Mouse (Mus musculus): ENCODE measurements at regions not wholly inside any gene's neighbourhood (a gene's known extent, or its start where the extent isn't known, plus 50 kb on each side); places are given as distances from the start of the nearest gene placed in this dataset.

DNA sequence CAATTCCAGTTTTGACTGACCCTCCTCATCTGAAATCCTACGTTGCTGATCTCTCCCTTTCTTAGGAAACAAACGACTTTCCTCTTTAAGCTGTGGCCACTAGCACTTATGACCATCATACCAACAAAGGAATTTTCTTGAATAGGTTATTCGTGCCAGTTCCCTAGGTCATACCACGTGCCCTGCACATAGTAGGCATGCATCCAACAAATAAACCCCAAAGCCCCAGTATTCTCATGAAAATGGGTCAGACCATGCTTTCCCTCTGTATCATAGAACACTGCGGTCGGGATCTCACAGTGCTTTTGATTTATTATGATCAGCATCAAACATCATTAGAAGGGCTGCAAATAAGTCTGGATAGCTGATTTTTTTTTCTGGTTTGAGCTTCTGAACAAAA lies 139.4 kb downstream of the Emp1 start:
- no peak for TF ChIP-seq POLR2AphosphoS2 (IDR thresholded peaks at IDR 0.05; ENCODE audit: low read length)
- TF ChIP-seq CTCF (IDR thresholded peaks at IDR 0.05 in 2 of 3, conservative IDR thresholded peaks at IDR 0.05 in 1 of 3; ENCODE audit: control insufficient read depth in 1 of 3, insufficient read depth in 1 of 3, low read depth in 2 of 3, low read length in 3 of 3, poor library complexity in 1 of 3, severe bottlenecking in 1 of 3) = no peak
- TF ChIP-seq MAZ (IDR thresholded peaks at IDR 0.05; ENCODE audit: low read depth, low read length) = no peak
- TF ChIP-seq JUND (IDR thresholded peaks at IDR 0.05; ENCODE audit: low read depth, low read length) = no peak
- no peak for TF ChIP-seq SMC3 (IDR thresholded peaks at IDR 0.05; ENCODE audit: low read depth, low read length)
- TF ChIP-seq ETS1 (IDR thresholded peaks at IDR 0.05; ENCODE audit: low read depth, low read length) = no peak
- no peak for TF ChIP-seq TCF12 (IDR thresholded peaks at IDR 0.05; ENCODE audit: low read depth, low read length)
- no peak for TF ChIP-seq GABPA (IDR thresholded peaks at IDR 0.05; ENCODE audit: low read depth, low read length)
- TF ChIP-seq NRF1 (IDR thresholded peaks at IDR 0.05; ENCODE audit: insufficient read depth, low read depth, low read length, poor library complexity, severe bottlenecking) = no peak
- no peak for TF ChIP-seq USF1 (IDR thresholded peaks at IDR 0.05; ENCODE audit: low read depth, low read length)
- TF ChIP-seq KAT2A (conservative IDR thresholded peaks at IDR 0.05; ENCODE audit: low read depth, low read length) = no peak
- no peak for TF ChIP-seq POLR2A (IDR thresholded peaks at IDR 0.05; ENCODE audit: control insufficient read depth in 1 of 2, insufficient read depth in 1 of 2, low read depth in 1 of 2, low read length in 2 of 2, poor library complexity in 1 of 2)

All from MEL (cell line).